18 mouse cellular contexts compared by ENCODE assay signal in genomic region chr16:22462220-22462619, GRCm38 (mm10).
"Had no signal": no experiment of that assay in that cellular context is flagged by ENCODE, and none has a peak within 500 bp of the region (broad histone marks: within the 10 kb centered on the region; RNA-seq: fewer than 3 reads in every experiment).

No protein-coding gene starts in this region.

- DNase-seq: kidney, adult 9 months; kidney, postnatal 14 days; kidney, postnatal 4 days; liver; lung, adult 18-20 months; lung, postnatal 10 days; lung, postnatal 36 days; midbrain, embryonic 14.5 days; right cerebral cortex, postnatal 25 days; spleen, adult 18-20 months; thymus, adult 18-20 months; thymus, postnatal 36 days had no signal

- H3K36me3 ChIP-seq: limb, embryonic 10.5 days; limb, embryonic 13.5 days; liver, embryonic 12.5 days; liver, embryonic 15.5 days; lung, embryonic 15.5 days; stomach, embryonic 15.5 days had no signal

- H3K4me3 ChIP-seq: limb, embryonic 10.5 days; limb, embryonic 13.5 days; liver, embryonic 12.5 days; liver, embryonic 15.5 days; lung, embryonic 15.5 days; stomach, embryonic 15.5 days had no signal

- H3K27ac ChIP-seq: limb, embryonic 10.5 days; limb, embryonic 13.5 days; liver, embryonic 12.5 days; liver, embryonic 15.5 days; lung, embryonic 15.5 days; stomach, embryonic 15.5 days had no signal
